8 mouse cellular contexts compared by ENCODE assay signal in genomic region chr12:24498150-24498840, GRCm38 (mm10). TPM values are rescaled to one million over a fixed set of nuclear protein-coding genes. Genes with fewer than 3 reads are reported as not detected.
DNase-seq lines count a peak whose midpoint lies in the region; ATAC-seq and TF ChIP-seq lines count a peak whose summit lies in the region.

TSS of gene Taf1b (plus strand) at chr12:24498359.

- TF ChIP-seq RAD21 in MEL (IDR thresholded peaks at IDR 0.05; ENCODE audit: low read depth, low read length) = no peak

- H3K79me2 ChIP-seq in MEL (ENCODE audit: control insufficient read depth, insufficient read depth, low read length, poor library complexity) = no peaks in the 10 kb centered on the region

- 8% methylated on average over 31 of the region's 31 CpGs for WGBS in cerebellum, adult 2 months
- 9% methylated on average over 31 of the region's 31 CpGs for WGBS in hindbrain, embryonic 10.5 days
- 7% methylated on average over 28 of the region's 31 CpGs for WGBS in lung, postnatal 0 days

- TF ChIP-seq CTCF in MEL (IDR thresholded peaks at IDR 0.05 in 2 of 3, conservative IDR thresholded peaks at IDR 0.05 in 1 of 3; ENCODE audit: control insufficient read depth in 1 of 3, insufficient read depth in 1 of 3, low read depth in 2 of 3, low read length in 3 of 3, poor library complexity in 1 of 3, severe bottlenecking in 1 of 3) = no peak
- TF ChIP-seq CTCF in cerebellum, adult 2 months (IDR thresholded peaks at IDR 0.05; ENCODE audit: borderline replicate concordance, insufficient read depth, low read depth, low read length) = no peak
- TF ChIP-seq CTCF in lung, postnatal 0 days (IDR thresholded peaks at IDR 0.05) = 0 out of 2 replicates have a peak, but pooled peaks have one; percentile 3

- H3K9ac ChIP-seq in MEL (ENCODE audit: control insufficient read depth, low read depth, low read length, poor library complexity, severe bottlenecking) = peak within 1 kb of the TSS; percentile 61
- peak within 1 kb of the TSS; percentile 51 for H3K9ac ChIP-seq in lung, postnatal 0 days (replicated peaks; ENCODE audit: low read depth)

- peak; percentile 92 for ATAC-seq in lung, postnatal 0 days

- DNase-seq in MEL (ENCODE audit: low read depth, low spot score) = peak; percentile 96
- peak; percentile 77 to 87 for DNase-seq in cerebellum, adult 2 months
- peak; percentile 88 for DNase-seq in forelimb bud, embryonic 11.5 days (ENCODE audit: low read depth, low spot score)
- peak; percentile 83 for DNase-seq in hindbrain, embryonic 10.5 days (ENCODE audit: low spot score)
- peak; percentile 70 for DNase-seq in layer of hippocampus, adult 9-11 months
- peak; percentile 80 for DNase-seq in lung, postnatal 0 days (ENCODE audit: low spot score)
- peak; percentile 79 for DNase-seq in ovary, postnatal 14 days (ENCODE audit: low spot score)
- DNase-seq in thymus, postnatal 14 days = peak; percentile 84

- H3K27me3 ChIP-seq in MEL (ENCODE audit: control insufficient read depth in 1 of 2, insufficient read depth in 2 of 2, low read length in 2 of 2) = no peaks in the 10 kb centered on the region
- H3K27me3 ChIP-seq in cerebellum, adult 2 months (ENCODE audit: control insufficient read depth, insufficient read depth, low read length) = no peaks in the 10 kb centered on the region
- no peaks in the 10 kb centered on the region for H3K27me3 ChIP-seq in hindbrain, embryonic 10.5 days (ENCODE audit: insufficient read depth, poor library complexity, severe bottlenecking)
- H3K27me3 ChIP-seq in lung, postnatal 0 days (replicated peaks; ENCODE audit: insufficient read depth, low read length) = no peaks in the 10 kb centered on the region

- H3K4me2 ChIP-seq in lung, postnatal 0 days (replicated peaks; ENCODE audit: low read depth, low read length) = peak within 1 kb of the TSS; percentile 59

- no peak for TF ChIP-seq EP300 in MEL (IDR thresholded peaks at IDR 0.05; ENCODE audit: low read depth in 1 of 2, low read length in 2 of 2)
- no peak for TF ChIP-seq EP300 in lung, postnatal 0 days (IDR thresholded peaks at IDR 0.05)

- H3K9me3 ChIP-seq in MEL (replicated peaks; ENCODE audit: insufficient read depth, low read length) = no peaks in the 10 kb centered on the region
- H3K9me3 ChIP-seq in hindbrain, embryonic 10.5 days = no peaks in the 10 kb centered on the region
- H3K9me3 ChIP-seq in lung, postnatal 0 days (ENCODE audit: low read length) = no peaks in the 10 kb centered on the region

- H3K4me3 ChIP-seq in MEL (ENCODE audit: control insufficient read depth in 1 of 2, insufficient read depth in 1 of 2, low read depth in 2 of 2, low read length in 2 of 2) = peak within 1 kb of the TSS; percentile 19 to 52
- peak within 1 kb of the TSS; percentile 84 for H3K4me3 ChIP-seq in cerebellum, adult 2 months (replicated peaks; ENCODE audit: insufficient read depth, low read depth, low read length)
- H3K4me3 ChIP-seq in hindbrain, embryonic 10.5 days = peak within 1 kb of the TSS; percentile 72
- H3K4me3 ChIP-seq in lung, postnatal 0 days (ENCODE audit: low read depth, low read length) = peak within 1 kb of the TSS; percentile 77

- peak within 1 kb of the TSS; percentile 54 for H3K27ac ChIP-seq in MEL (ENCODE audit: control insufficient read depth, low read depth, low read length)
- H3K27ac ChIP-seq in cerebellum, adult 2 months (ENCODE audit: insufficient read depth, low read length) = peak within 1 kb of the TSS; percentile 45; the same call in 1 of the 2 replicates
- H3K27ac ChIP-seq in hindbrain, embryonic 10.5 days = peak within 1 kb of the TSS; percentile 91
- peak within 1 kb of the TSS; percentile 20 for H3K27ac ChIP-seq in lung, postnatal 0 days (ENCODE audit: low read length)

- peak in 1 of 2 experiments; percentile 42; a peak in 1 of 4 replicates for TF ChIP-seq POLR2A in MEL (IDR thresholded peaks at IDR 0.05; ENCODE audit: control insufficient read depth in 1 of 2, insufficient read depth in 1 of 2, low read depth in 1 of 2, low read length in 2 of 2, poor library complexity in 1 of 2)
- peak; percentile 66 for TF ChIP-seq POLR2A in cerebellum, adult 2 months (IDR thresholded peaks at IDR 0.05; ENCODE audit: borderline replicate concordance, insufficient read depth, low read length)

- H3K36me3 ChIP-seq in MEL (ENCODE audit: control insufficient read depth in 1 of 2, insufficient read depth in 2 of 2, low read length in 2 of 2) = peaks cover 0 to 2% of the 10 kb centered on the region in 2 experiments; a peak in 2 of 4 replicates
- peaks cover 10% of the 10 kb centered on the region for H3K36me3 ChIP-seq in hindbrain, embryonic 10.5 days
- no peaks in the 10 kb centered on the region for H3K36me3 ChIP-seq in lung, postnatal 0 days (ENCODE audit: insufficient read depth, low read length)

- H3K4me1 ChIP-seq in MEL (ENCODE audit: control insufficient read depth in 1 of 2, insufficient read depth in 2 of 2, low read length in 2 of 2) = peaks cover 0 to 2% of the 10 kb centered on the region in 2 experiments; a peak in 1 of 4 replicates
- H3K4me1 ChIP-seq in cerebellum, adult 2 months (ENCODE audit: control insufficient read depth, insufficient read depth, low read length) = no peaks in the 10 kb centered on the region
- H3K4me1 ChIP-seq in hindbrain, embryonic 10.5 days (replicated peaks) = no peaks in the 10 kb centered on the region; the same call in 1 of the 2 replicates
- no peaks in the 10 kb centered on the region for H3K4me1 ChIP-seq in lung, postnatal 0 days (ENCODE audit: insufficient read depth, low read depth, low read length)

TF ChIP-seq in MEL, 35 proteins besides CTCF, POLR2A, EP300 and RAD21:
- 0 out of 2 replicates have a peak, but pooled peaks have one; percentile 44 for TF ChIP-seq MYC (IDR thresholded peaks at IDR 0.05; ENCODE audit: low read depth, low read length)
- TF ChIP-seq JUND (IDR thresholded peaks at IDR 0.05; ENCODE audit: low read depth, low read length) = 0 out of 2 replicates have a peak, but pooled peaks have one; percentile 16
- no peak for TF ChIP-seq ZMIZ1 (IDR thresholded peaks at IDR 0.05; ENCODE audit: low read depth, low read length)
- no peak for TF ChIP-seq ETS1 (IDR thresholded peaks at IDR 0.05; ENCODE audit: low read depth, low read length)
- TF ChIP-seq ELF1 (IDR thresholded peaks at IDR 0.05; ENCODE audit: low read depth, low read length) = peak; percentile 75
- no peak for TF ChIP-seq E2F4 (IDR thresholded peaks at IDR 0.05; ENCODE audit: borderline replicate concordance, low read depth, low read length)
- TF ChIP-seq HCFC1 (IDR thresholded peaks at IDR 0.05; ENCODE audit: low read depth, low read length) = peak; percentile 80
- TF ChIP-seq MAX (IDR thresholded peaks at IDR 0.05; ENCODE audit: low read length) = peak; percentile 33; the same call in 1 of the 2 replicates
- TF ChIP-seq CHD2 (IDR thresholded peaks at IDR 0.05; ENCODE audit: low read length) = no peak
- 0 out of 2 replicates have a peak, but pooled peaks have one; percentile 38 for TF ChIP-seq TCF12 (IDR thresholded peaks at IDR 0.05; ENCODE audit: low read depth, low read length)
- 0 out of 2 replicates have a peak, but pooled peaks have one; percentile 32 for TF ChIP-seq NELFE (IDR thresholded peaks at IDR 0.05; ENCODE audit: low read depth, low read length)
- TF ChIP-seq TBP (IDR thresholded peaks at IDR 0.05; ENCODE audit: low read depth, low read length) = 0 out of 2 replicates have a peak, but pooled peaks have one; percentile 30

RNA-seq across cellular contexts. Expression of gene Taf1b, which starts in this region (rescaled TPM):
- total RNA-seq in MEL (2012; rRNA removed) = 28.0 and 28.1 TPM in 2 replicates
- polyA plus RNA-seq in MEL (2012; ENCODE audit: insufficient read depth in 1 of 2, insufficient read length in 2 of 2, low read depth in 1 of 2, low replicate concordance in 2 of 2, missing spikeins in 1 of 2) = 10 to 100 TPM in 1 of 2 experiments, not detected in 1; 26.4 TPM
- polyA plus RNA-seq in cerebellum, adult 2 months (2012; rRNA removed) = 17.7 and 21.0 TPM in 2 replicates
- 26.2 and 31.1 TPM in 2 replicates for polyA plus RNA-seq in hindbrain, embryonic 10.5 days (2016; fragmentation: Nextera tagmentation; extraction: Ambion mirVana)
- polyA plus RNA-seq in lung, postnatal 0 days (2015; fragmentation: Nextera tagmentation; extraction: Ambion mirVana) = 16.9 and 18.6 TPM in 2 replicates

Comparison
In these comparisons a context has a peak if more than half of its experiments do, and no peak if none do; other contexts are left out.
1. Peak in every context shown above with its lines: DNase-seq, ATAC-seq, H3K4me3 ChIP-seq and H3K27ac ChIP-seq.
2. H3K27ac ChIP-seq: peak in every context shown above with its lines; median percentile 91 in hindbrain, embryonic 10.5 days; 54 in MEL; 45 in cerebellum, adult 2 months; 20 in lung, postnatal 0 days.